Comparison of ENCODE assay signal across 9 mouse cellular contexts in genomic region chr5:142842137-142842642, GRCm38 (mm10). TPM values are rescaled to one million over a fixed set of nuclear protein-coding genes. Genes with fewer than 3 reads are reported as not detected.
DNase-seq lines count a peak whose midpoint lies in the region; ATAC-seq and TF ChIP-seq lines count a peak whose summit lies in the region.
"Had no signal": no experiment of that assay in that cellular context is flagged by ENCODE, and none has a peak within 500 bp of the region (broad histone marks: within the 10 kb centered on the region; RNA-seq: fewer than 3 reads in every experiment).

No protein-coding gene starts in this region.

- H3K27me3 ChIP-seq in liver, adult 2 months (ENCODE audit: control insufficient read depth, insufficient read depth, low read length): no peaks in the 10 kb centered on the region
- no peaks in the 10 kb centered on the region for H3K27me3 ChIP-seq in hindbrain, postnatal 0 days (ENCODE audit: insufficient read depth, low read length)
- H3K27me3 ChIP-seq: embryonic facial prominence, embryonic 15.5 days had no signal

- H3K9ac ChIP-seq in liver, adult 2 months (ENCODE audit: low read depth, low read length): no peak overlapping the region
- H3K9ac ChIP-seq in hindbrain, postnatal 0 days (replicated peaks; ENCODE audit: low read length): no peak overlapping the region
- H3K9ac ChIP-seq: embryonic facial prominence, embryonic 15.5 days had no signal

- no peak overlapping the region for H3K27ac ChIP-seq in liver, adult 2 months (replicated peaks; ENCODE audit: insufficient read depth, low read depth, low read length)
- peak overlapping the region; percentile 48; the same call in 1 of the 2 replicates for H3K27ac ChIP-seq in hindbrain, postnatal 0 days

- peak; percentile 72 for TF ChIP-seq CTCF in liver, adult 2 months (IDR thresholded peaks at IDR 0.05; ENCODE audit: low read depth, low read length)
- peak; percentile 62 for TF ChIP-seq CTCF in hindbrain, postnatal 0 days (IDR thresholded peaks at IDR 0.05; ENCODE audit: low read depth)

- H3K79me2 ChIP-seq in liver, adult 2 months (ENCODE audit: control insufficient read depth, insufficient read depth, low read length): no peaks in the 10 kb centered on the region

- H3K36me3 ChIP-seq in liver, adult 2 months (ENCODE audit: control insufficient read depth, insufficient read depth, low read length): no peaks in the 10 kb centered on the region
- no peaks in the 10 kb centered on the region for H3K36me3 ChIP-seq in hindbrain, postnatal 0 days (ENCODE audit: insufficient read depth, low read length)
- H3K36me3 ChIP-seq: embryonic facial prominence, embryonic 15.5 days had no signal

- H3K4me1 ChIP-seq in liver, adult 2 months (ENCODE audit: control insufficient read depth, insufficient read depth, low read length): no peaks in the 10 kb centered on the region
- no peaks in the 10 kb centered on the region for H3K4me1 ChIP-seq in hindbrain, postnatal 0 days (ENCODE audit: insufficient read depth, low read length)

- no peak overlapping the region for H3K4me2 ChIP-seq in hindbrain, postnatal 0 days (ENCODE audit: low read depth, low read length)
- H3K4me2 ChIP-seq: embryonic facial prominence, embryonic 15.5 days had no signal

- no peak overlapping the region for H3K4me3 ChIP-seq in liver, adult 2 months (ENCODE audit: insufficient read depth, low read depth, low read length)
- no peak overlapping the region for H3K4me3 ChIP-seq in hindbrain, postnatal 0 days (ENCODE audit: low read length)
- H3K4me3 ChIP-seq: embryonic facial prominence, embryonic 15.5 days had no signal

- intact Hi-C loops in left cerebral cortex, postnatal 25 days (cut with DNase I): no loop called here

- TF ChIP-seq POLR2A in liver, adult 2 months (IDR thresholded peaks at IDR 0.05; ENCODE audit: extremely low read depth, insufficient read depth, low read length): no peak

- ATAC-seq in hindbrain, postnatal 0 days: peak; percentile 58; the same call in 1 of the 2 replicates

- H3K9me3 ChIP-seq in hindbrain, postnatal 0 days (ENCODE audit: low read length): no peaks in the 10 kb centered on the region
- H3K9me3 ChIP-seq: embryonic facial prominence, embryonic 15.5 days had no signal

- DNase-seq in liver, adult 2 months (ENCODE audit: extremely low read depth, low read depth, low spot score): no peak
- DNase-seq in liver (no peak), NIH3T3 (ENCODE audit: low read depth) (peak; percentile 69)
- peak; percentile 40 to 46 for DNase-seq in cerebellum, postnatal 36 days
- DNase-seq in hindbrain, postnatal 0 days (ENCODE audit: low spot score): peak; percentile 53
- DNase-seq in lung, postnatal 14 days: peak; percentile 53
- no peak for DNase-seq in gastrocnemius, postnatal 4 days (ENCODE audit: low spot score in 2 of 2)
- no peak for DNase-seq in left cerebral cortex, postnatal 25 days (ENCODE audit: low spot score in 2 of 2)

- 49% methylated on average over 7 of the region's 7 CpGs for WGBS in liver, adult 2 months
- 24% methylated on average over 7 of the region's 7 CpGs for WGBS in hindbrain, postnatal 0 days

RNA-seq across cellular contexts. Expression of gene Tnrc18, which starts 24.7 kb away (rescaled TPM):
- 4.0 and 9.0 TPM in 2 replicates for total RNA-seq in liver, adult 2 months (2014; rRNA removed)
- 14.5 and 17.8 TPM in 2 replicates for polyA plus RNA-seq in liver, adult 2 months (2012; rRNA removed)
- 134 and 137 TPM in 2 replicates for total RNA-seq in hindbrain, postnatal 0 days (2014; rRNA removed)
- polyA plus RNA-seq in hindbrain, postnatal 0 days (2015; fragmentation: Nextera tagmentation; extraction: Ambion mirVana): 17.0 and 19.9 TPM in 2 replicates
- 10 to 100 TPM; 82.2 TPM for total RNA-seq in gastrocnemius, postnatal 4 days (2021)
- total RNA-seq in left cerebral cortex, postnatal 25 days (2021): 100 to 1,000 TPM; 114 to 125 TPM

RNA-seq across cellular contexts. Expression of gene Fbxl18, which starts 53.0 kb away (rescaled TPM):
- total RNA-seq in liver, adult 2 months (2014; rRNA removed): 1.5 and 2.4 TPM in 2 replicates
- 9.3 and 10.6 TPM in 2 replicates for polyA plus RNA-seq in liver, adult 2 months (2012; rRNA removed)
- 68.6 and 73.8 TPM in 2 replicates for total RNA-seq in hindbrain, postnatal 0 days (2014; rRNA removed)
- 28.0 and 31.4 TPM in 2 replicates for polyA plus RNA-seq in hindbrain, postnatal 0 days (2015; fragmentation: Nextera tagmentation; extraction: Ambion mirVana)
- total RNA-seq in gastrocnemius, postnatal 4 days (2021): 1 to 10 TPM; 9.7 to 9.8 TPM
- total RNA-seq in left cerebral cortex, postnatal 25 days (2021): 10 to 100 TPM; 32.5 to 33.7 TPM

Comparison
In these comparisons a context has a peak if more than half of its experiments do, and no peak if none do; other contexts are left out.
1. DNase-seq: peak in NIH3T3 (single experiment), cerebellum, postnatal 36 days (2 of 2), hindbrain, postnatal 0 days (single experiment) and lung, postnatal 14 days (single experiment); none in liver, adult 2 months (single experiment), liver (single experiment), gastrocnemius, postnatal 4 days (0 of 2) and left cerebral cortex, postnatal 25 days (0 of 2).